Mouse (Mus musculus): Measurements from ENCODE around the gene Plekhj1.

DNA sequence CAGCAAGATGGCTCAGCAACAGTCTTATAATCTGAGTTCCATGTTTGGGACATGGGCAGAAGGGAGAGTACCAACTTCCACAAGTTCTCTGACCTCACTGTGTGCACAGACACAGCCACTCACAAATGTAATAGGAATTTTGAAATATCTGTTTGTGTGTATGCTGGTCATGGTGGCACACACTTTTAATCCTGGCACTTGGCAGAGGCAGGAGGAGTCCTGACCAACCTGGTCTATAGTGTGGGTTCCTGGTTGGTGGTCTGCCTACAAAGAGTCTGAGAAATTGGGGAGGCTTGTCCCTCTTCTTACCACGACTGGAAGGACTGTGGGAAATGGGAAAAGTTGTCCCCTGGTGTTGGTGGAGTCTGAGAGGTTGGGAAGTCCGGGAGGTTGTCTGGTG is 41.9 kb downstream of the Plekhj1 start:
- no peak for TF ChIP-seq POLR2A (IDR thresholded peaks at IDR 0.05; ENCODE audit: borderline replicate concordance, low read depth, low read length)
- no peak for TF ChIP-seq CTCF (IDR thresholded peaks at IDR 0.05; ENCODE audit: low read depth, low read length)

Measured in bone marrow macrophage, adult 2 months (primary cell).